ENCODE assay signal across 9 mouse cellular contexts in the genomic region with DNA sequence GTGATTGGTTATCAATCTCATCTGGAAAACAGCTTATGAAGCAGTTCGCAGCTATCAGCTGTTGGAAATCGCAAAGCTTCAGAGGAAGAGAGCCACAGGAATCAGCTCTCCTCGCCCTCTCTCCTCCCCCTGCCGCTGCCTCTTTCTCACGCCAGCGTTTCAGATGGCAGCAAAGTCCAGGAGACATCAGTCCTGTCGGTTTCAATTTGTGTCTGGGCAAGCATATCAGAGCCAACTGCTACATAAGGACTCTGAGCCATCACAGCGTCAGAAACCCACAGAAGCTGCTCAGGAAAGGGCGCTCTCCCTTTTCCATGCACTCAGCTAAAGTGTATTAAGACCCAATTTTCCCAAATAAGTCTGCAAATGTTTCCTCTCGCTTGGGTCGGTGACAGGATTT.
DNase-seq lines count a peak whose midpoint lies in the region; ATAC-seq lines count a peak whose summit lies in the region.
"Had no signal": no experiment of that assay in that cellular context is flagged by ENCODE, and none has a peak within 500 bp of the region (broad histone marks: within the 10 kb centered on the region; RNA-seq: fewer than 3 reads in every experiment).

No protein-coding gene starts in this region.

- no peaks in the 10 kb centered on the region for H3K9me3 ChIP-seq in heart, embryonic 13.5 days
- no peaks in the 10 kb centered on the region for H3K9me3 ChIP-seq in midbrain, embryonic 12.5 days

- peak overlapping the region; percentile 67 for H3K4me2 ChIP-seq in heart, embryonic 13.5 days
- peak overlapping the region; percentile 22 for H3K4me2 ChIP-seq in midbrain, embryonic 12.5 days (replicated peaks)

- peak overlapping the region; percentile 40 for H3K4me3 ChIP-seq in heart, embryonic 13.5 days
- H3K4me3 ChIP-seq in midbrain, embryonic 12.5 days = no peak overlapping the region

- peak overlapping the region; percentile 69 for H3K9ac ChIP-seq in heart, embryonic 13.5 days
- no peak overlapping the region for H3K9ac ChIP-seq in midbrain, embryonic 12.5 days (replicated peaks)

- no peak for ATAC-seq in heart, embryonic 13.5 days (ENCODE audit: extremely low read depth, insufficient number of reproducible peaks, low FRiP score, low TSS enrichment)
- peak; percentile 75 for ATAC-seq in midbrain, embryonic 12.5 days (ENCODE audit: low FRiP score, low read depth)
- ATAC-seq in activated CD4-positive, CD25-positive, alpha-beta regulatory T cell, adult 4 months = no peak

- peaks cover 25% of the 10 kb centered on the region for H3K4me1 ChIP-seq in heart, embryonic 13.5 days
- H3K4me1 ChIP-seq in midbrain, embryonic 12.5 days = peaks cover 15% of the 10 kb centered on the region

- no peaks in the 10 kb centered on the region for H3K36me3 ChIP-seq in heart, embryonic 13.5 days
- H3K36me3 ChIP-seq in midbrain, embryonic 12.5 days = no peaks in the 10 kb centered on the region

- H3K27ac ChIP-seq in heart, embryonic 13.5 days (replicated peaks) = peak overlapping the region; percentile 62
- H3K27ac ChIP-seq in midbrain, embryonic 12.5 days (replicated peaks) = peak overlapping the region; percentile 31; the same call in 1 of the 2 replicates

- peak; percentile 22 to 23 for DNase-seq in heart, adult 18-20 months
- DNase-seq in heart, postnatal 25 days (ENCODE audit: low spot score) = no peak
- peak; percentile 70 for DNase-seq in embryo, embryonic 10.5 days (ENCODE audit: low spot score)
- peak; percentile 46 for DNase-seq in kidney, postnatal 10 days
- DNase-seq in frontal cortex, postnatal 10 days (ENCODE audit: low spot score in 2 of 2) = no peak

- no peaks in the 10 kb centered on the region for H3K27me3 ChIP-seq in heart, embryonic 13.5 days (replicated peaks)
- H3K27me3 ChIP-seq in midbrain, embryonic 12.5 days = no peaks in the 10 kb centered on the region
- H3K27me3 ChIP-seq: CH12.LX had no signal

- WGBS in heart, embryonic 13.5 days = 11% methylated on average over 11 of the region's 11 CpGs
- 11% methylated on average over 11 of the region's 11 CpGs for WGBS in midbrain, embryonic 12.5 days

- intact Hi-C loops in heart, postnatal 25 days (cut with DNase I) = loop anchor here (5.0 kb wide), 1 partner anchor 120 kb away; no protein-coding TSS in a partner anchor

Comparison
In these comparisons a context has a peak if more than half of its experiments do, and no peak if none do; other contexts are left out.
1. DNase-seq: peak in heart, adult 18-20 months (2 of 2), embryo, embryonic 10.5 days (single experiment) and kidney, postnatal 10 days (single experiment); none in heart, postnatal 25 days (single experiment) and frontal cortex, postnatal 10 days (0 of 2).